Mouse (Mus musculus) kidney, postnatal 36 days (tissue): ENCODE results near the gene Cd8a.
"Not testable (repeated sequence)": the region's sequence is repeated elsewhere in the genome, so short reads cannot be mapped to it uniquely, and the experiment has no call there.

Experiments
- DNase-seq, 2 experiments: peaks; one replicate each; pipeline ENCODE4 v3.0.0; 2021 to 2022; ENCODE audit warnings: mixed read lengths in 2 of 2

The Cd8a gene

GRCm38 (mm10) chr6:71373249-71373775 is at the start of gene Cd8a:
Cd8a (plus strand) TSS chr6:71373427.
- no peak for DNase-seq

- DNase-seq: no peak
Measured at GRCm38 (mm10) chr6:71324816-71325215, 48.4 kb upstream of the Cd8a start.

GRCm38 (mm10) chr6:71329881-71330280 is 43.3 kb upstream of the Cd8a start:
- DNase-seq: no peak

GRCm38 (mm10) chr6:71330486-71330885 is 42.7 kb upstream of the Cd8a start:
- DNase-seq: no peak

- DNase-seq: not testable (repeated sequence)
Measured at GRCm38 (mm10) chr6:71331491-71331890, 41.7 kb upstream of the Cd8a start.

DNA sequence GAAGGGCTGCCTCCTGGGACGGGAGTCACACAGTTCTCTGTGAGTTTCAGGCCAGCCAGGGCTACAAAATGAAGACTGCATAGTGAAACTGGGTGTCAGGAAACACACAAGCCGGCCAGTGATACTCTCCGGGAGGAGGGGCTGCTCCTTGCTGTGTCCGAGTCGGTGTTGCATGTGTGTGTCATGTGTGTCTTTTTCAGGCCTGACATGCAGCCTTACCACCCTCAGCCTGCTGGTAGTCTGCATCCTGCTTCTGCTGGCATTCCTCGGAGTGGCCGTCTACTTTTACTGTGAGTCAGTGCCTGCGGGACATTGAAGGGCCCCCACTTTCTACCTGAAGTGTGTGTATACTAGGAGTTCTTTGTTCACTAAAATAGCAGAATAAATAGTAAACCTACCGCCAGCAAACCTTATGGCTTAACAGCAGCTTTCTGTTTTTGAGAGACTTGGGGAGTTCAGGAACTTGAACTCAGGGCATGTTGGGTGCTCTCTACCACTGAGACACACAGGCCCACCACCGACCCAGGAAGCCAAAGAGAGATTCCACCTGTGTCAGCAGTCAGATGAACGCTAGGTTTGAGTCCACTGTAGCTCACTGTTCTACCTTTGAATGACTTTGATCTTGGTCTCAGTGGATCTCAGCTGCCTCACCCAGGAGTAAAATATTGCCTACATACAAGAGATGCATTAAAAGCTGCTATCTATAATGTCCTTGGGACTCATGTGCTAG is 40.8 kb upstream of the Cd8a start:
- no peak for DNase-seq

- no peak for DNase-seq
Measured at GRCm38 (mm10) chr6:71333031-71333430, 40.2 kb upstream of the Cd8a start.

GRCm38 (mm10) chr6:71333578-71334273 is 39.5 kb upstream of the Cd8a start:
- no peak for DNase-seq

- DNase-seq: no peak
Measured at GRCm38 (mm10) chr6:71337666-71338065, 35.6 kb upstream of the Cd8a start.

DNA sequence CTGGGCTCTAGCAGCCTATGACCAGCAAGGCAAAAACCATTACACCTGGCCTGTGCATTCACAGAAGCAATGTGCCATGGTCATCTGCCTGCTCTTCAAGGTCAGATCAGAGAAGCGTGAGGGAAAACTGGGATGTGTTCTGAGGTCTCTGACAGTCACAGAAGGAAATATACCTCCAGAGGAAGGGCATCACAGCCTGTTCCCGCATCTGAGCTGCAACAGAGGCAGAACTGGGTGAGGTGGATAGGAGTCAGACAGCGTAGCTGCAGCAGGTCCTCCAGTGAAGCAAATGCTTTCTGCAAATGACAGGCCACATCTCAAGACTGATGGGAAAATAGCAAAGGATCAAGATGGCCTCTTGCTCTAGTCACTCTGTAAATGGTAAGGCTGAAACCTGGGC is 34.3 kb upstream of the Cd8a start:
- no peak for DNase-seq

DNA sequence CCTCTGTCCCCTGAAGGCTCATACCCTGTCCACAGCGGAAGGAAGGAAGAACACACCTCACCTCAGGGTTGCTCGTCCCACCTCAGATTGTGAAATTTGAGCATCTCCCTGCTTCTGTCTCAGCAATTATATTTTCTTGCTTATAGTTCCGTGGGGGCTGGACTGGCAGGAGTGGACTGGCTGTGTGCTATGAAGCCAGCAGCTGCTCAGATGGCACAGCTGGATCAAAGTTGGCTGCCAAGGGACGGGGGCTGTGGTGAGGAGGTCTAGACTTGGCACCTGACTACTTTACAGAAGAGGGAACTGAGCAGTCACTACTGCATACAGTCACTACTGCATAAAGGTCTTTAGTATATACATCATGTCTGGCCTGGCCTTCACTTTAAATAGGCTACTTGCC is 33.9 kb upstream of the Cd8a start:
- no peak for DNase-seq

GRCm38 (mm10) chr6:71341179-71341578 is 32.0 kb upstream of the Cd8a start:
- DNase-seq: no peak

DNA sequence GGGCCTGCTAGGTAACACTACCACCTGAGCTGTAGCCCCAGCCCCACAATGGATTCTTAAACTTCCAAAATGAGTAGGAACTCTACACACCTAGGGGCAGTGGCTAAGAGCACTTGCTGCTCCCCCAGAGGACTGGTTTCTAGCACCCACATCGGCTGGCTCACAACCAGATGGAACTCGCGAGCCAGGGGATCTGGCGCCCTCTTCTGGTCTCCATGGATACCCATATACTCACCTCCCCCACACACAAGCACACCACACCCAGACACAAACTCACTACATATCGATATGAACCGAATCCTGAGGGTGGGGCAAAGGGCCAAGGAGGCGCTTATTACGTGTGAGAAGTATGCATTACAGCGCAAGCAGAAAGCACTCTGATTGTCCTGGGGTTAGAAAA is 25.2 kb upstream of the Cd8a start:
- DNase-seq: peak in 1 of 2 experiments; percentile 3

GRCm38 (mm10) chr6:71351201-71351600 is 22.0 kb upstream of the Cd8a start:
- DNase-seq: no peak

GRCm38 (mm10) chr6:71352201-71352600 is 21.0 kb upstream of the Cd8a start:
- DNase-seq: no peak

- no peak for DNase-seq
Measured at GRCm38 (mm10) chr6:71352866-71353427, 20.3 kb upstream of the Cd8a start.

- DNase-seq: no peak
Measured at GRCm38 (mm10) chr6:71353722-71354121, 19.5 kb upstream of the Cd8a start.

GRCm38 (mm10) chr6:71357493-71357892 is 15.7 kb upstream of the Cd8a start:
- no peak for DNase-seq

GRCm38 (mm10) chr6:71360221-71360620 is 13.0 kb upstream of the Cd8a start:
- DNase-seq: no peak

DNA sequence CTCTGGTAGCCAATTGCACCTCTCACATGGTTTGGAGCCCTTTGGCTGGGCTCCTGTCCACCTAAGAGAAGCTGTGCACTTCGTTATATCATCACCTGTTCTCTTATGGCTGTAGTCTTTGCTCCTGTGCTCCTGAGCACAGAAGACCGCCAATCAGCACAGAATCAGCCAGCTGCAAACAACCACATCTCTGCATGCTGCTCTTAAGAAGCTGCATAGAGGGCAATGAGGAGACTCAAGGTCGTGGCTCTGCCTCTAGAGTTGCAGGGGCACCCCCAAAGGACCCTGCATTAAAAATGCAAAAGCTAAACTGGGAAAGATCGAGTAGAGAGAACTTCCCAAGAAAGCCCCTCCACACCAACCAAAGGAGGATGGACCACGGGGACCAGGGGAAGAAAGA is 12.5 kb upstream of the Cd8a start:
- DNase-seq: no peak

- DNase-seq: no peak
Measured at GRCm38 (mm10) chr6:71361156-71361670, 12.0 kb upstream of the Cd8a start.

DNA sequence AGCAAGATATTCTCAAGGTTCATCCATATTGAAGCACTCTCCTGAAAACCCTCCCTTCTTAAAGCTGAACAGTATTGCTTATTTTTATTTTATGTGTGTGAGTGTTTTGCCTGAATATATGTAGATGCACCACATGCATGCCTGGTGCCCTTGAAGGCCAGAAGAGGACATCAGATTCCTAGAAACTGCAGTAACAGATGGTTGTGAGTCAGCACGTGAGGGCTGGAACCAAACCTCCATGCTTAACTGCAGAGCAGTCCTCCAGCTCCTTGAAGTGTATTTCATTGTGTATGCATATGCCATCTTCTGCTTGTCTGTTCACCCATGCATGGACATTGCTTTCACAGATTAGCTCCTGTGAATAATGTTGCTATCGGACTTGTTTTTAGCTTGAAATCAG is 9.2 kb upstream of the Cd8a start:
- no peak for DNase-seq

GRCm38 (mm10) chr6:71369416-71369815 is 3.8 kb upstream of the Cd8a start:
- DNase-seq: no peak
